Mouse (Mus musculus): ENCODE measurements around the gene Ccdc115. TPM values are rescaled to one million over a fixed set of nuclear protein-coding genes. Genes with fewer than 3 reads are reported as not detected.

Ccdc115 gene
- total RNA-seq (2021), result 15.4 and 17.6 TPM in 2 replicates
- long read RNA-seq, transcript Ccdc115-201 (5 exons, 1,705 nt), result major isoform, 35 of 35 reads
- long read RNA-seq, partial matches to known transcripts, result 0 of 35 reads
- long read RNA-seq, other reads (novel, unspliced or antisense), result 0 of 35 reads

GRCm38 (mm10) chr1:34439215-34439960 is at the start of gene Ccdc115, which contains the start of gene Imp4:
Gene Ccdc115 (minus strand): TSS chr1:34439672.
Gene Imp4 (plus strand): TSS chr1:34439851.
- DNase-seq, result peak; percentile 91

DNA sequence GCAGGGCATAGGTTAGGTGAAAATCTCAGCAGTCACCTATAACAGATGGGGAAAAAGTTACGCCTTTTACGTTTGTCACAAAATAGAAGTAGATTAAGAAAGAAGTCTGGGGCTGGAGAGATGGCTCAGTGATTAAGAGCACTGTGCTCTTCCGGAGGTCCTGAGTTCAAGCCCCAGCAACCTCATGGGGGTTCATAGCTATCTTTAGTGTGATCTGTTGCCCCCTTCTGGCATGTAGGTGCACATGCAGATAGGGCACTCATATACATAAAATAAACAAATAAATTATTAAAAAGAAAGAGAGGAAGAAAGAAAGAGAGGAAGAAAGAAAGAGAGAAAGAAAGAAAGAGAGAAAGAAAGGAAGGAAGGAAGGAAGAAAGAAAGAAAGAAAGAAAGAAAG is 47.9 kb upstream of the Ccdc115 start:
- no peak for DNase-seq

- DNase-seq, result peak; percentile 13
Observed at GRCm38 (mm10) chr1:34485461-34486188, 46.2 kb upstream of the Ccdc115 start.

DNA sequence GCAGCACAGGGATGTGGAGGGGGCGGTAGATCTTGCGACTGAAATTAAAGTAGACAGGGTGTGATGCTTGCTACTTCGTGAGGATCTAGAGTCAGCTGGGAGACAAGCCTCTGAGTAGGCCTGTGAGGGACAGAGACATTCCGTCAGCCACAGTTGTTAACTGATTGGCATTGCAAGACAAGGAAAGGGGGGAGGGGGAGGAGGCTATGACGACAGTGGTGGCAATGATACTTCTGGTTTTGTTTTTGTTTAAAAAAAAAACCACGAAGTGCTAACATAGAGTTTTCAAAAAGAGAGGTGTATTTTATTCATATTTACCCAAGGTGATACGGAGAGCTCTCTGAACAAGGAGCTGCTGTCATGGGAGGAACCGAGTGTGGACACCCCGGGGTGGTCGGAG is 45.0 kb upstream of the Ccdc115 start:
- no peak for DNase-seq

DNA sequence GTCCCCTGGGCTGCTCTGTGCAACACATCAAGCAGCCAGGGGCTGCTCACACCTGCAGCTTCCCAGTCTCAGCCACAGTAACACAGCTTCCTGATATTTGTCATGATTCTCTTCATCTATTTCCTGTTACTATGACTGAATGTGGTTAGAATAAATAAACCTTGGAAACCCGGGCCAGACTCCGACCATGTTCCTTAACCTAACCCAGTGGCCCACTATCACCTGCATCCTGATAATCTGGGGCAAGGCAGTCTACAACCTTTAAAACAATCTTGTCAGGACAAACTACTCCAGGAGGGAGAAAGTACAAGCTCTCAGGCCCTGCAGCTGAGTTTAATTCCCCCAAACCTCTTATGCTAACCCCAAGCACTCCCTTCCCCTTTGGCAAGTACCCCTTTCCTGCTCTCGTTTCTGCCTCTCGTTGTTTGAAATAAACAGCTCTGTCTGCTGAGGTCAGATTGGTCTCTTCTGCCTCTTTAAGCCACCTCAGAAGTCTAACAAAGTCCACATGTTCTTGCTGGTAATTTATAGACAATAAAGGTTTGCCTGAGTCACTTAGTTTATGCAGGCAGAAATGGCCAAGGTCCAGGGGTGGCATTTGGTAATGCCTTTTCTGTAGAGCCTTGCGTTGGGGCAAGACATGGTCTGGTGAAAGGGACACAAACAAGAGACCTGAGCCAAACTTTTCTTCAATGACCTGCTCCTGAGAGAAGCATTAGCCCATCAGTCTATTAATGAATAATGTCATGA is 42.6 kb upstream of the Ccdc115 start:
- DNase-seq, result no peak

- DNase-seq, result no peak
Observed at GRCm38 (mm10) chr1:34480801-34481200, 41.3 kb upstream of the Ccdc115 start.

- no peak for DNase-seq
Observed at GRCm38 (mm10) chr1:34478891-34479655, 39.6 kb upstream of the Ccdc115 start.

DNA sequence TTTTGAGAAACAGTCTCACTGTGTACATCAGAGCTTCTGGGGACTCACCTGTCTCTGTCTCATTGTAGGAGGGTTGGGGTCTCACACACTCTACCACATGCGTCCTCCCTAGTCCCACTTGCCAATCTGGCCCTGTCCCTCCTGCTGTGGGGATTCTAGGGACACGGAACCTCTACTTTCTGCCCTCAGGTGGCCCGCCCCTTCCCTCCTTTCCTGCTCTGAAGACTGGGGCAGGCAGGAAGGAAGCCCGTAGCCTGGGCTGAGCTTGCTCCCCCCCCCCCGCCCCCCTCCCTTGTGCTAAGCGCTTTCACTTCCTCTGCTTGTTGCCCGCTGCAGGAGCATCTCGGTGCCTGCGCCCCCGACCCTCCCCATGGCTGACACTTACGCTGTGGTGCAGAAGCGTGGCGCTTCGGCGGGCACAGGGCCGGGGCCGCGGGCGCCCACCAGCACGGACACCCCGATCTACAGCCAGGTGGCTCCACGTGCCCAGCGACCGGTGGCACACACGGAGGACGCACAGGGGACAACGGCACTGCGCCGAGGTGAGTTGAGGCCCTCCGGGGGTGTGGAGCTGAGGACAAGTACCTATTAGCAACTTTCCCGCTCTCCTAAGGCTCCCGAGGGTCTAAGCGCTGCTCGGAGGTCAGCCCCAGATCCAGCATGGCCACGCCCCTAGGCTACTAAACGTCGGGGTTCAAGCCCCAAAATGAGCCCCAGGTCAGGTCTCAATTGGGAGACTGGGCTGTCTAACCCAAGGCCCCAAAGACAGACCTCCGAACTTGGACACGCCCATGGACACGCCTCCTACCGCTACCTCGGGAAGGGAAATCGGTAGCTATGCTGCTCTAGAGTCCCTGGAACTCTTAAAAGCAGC is 33.2 kb upstream of the Ccdc115 start:
- peak; percentile 35 for DNase-seq

DNA sequence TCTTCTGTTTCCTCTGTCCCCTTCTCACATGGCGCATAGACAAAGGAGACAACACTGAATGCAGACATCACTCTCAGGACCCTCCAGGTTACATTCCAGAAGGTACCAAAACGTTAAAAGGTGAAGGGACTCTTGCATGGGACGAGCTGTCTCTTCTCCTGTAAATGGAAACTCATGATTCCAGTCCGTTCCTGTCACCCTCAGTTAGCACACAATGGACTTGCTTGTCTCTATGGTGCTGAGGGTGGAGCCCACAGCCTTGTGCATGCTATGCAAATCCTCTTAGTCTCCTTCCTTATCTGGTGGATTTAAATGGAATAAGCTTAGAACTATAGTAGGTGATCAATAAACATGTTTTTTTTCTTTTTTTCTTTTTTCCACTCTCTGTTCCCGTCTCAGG is 30.3 kb upstream of the Ccdc115 start:
- no peak for DNase-seq

- DNase-seq, result no peak
Observed at GRCm38 (mm10) chr1:34468500-34468899, 29.0 kb upstream of the Ccdc115 start.

DNA sequence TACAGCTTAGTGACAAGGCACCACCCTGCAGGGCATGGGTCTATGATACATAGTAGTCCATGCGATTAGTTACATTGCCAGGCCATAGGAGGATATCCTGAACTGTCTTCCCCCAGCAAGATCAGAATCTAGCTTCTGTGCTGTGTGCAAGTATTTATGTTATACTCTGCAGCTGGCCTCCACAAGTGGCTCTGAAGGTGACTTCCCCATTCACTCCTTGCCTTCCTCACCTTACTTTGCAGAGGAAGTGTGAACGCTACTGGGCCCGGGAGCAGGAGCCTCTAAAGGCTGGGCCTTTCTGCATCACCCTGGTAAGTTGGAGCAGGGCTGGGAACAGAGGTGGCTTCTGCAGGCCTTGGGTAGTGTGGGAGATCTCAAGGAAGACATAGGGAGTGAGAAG is 28.6 kb upstream of the Ccdc115 start:
- no peak for DNase-seq

- no peak for DNase-seq
Observed at GRCm38 (mm10) chr1:34465445-34465844, 26.0 kb upstream of the Ccdc115 start.

DNA sequence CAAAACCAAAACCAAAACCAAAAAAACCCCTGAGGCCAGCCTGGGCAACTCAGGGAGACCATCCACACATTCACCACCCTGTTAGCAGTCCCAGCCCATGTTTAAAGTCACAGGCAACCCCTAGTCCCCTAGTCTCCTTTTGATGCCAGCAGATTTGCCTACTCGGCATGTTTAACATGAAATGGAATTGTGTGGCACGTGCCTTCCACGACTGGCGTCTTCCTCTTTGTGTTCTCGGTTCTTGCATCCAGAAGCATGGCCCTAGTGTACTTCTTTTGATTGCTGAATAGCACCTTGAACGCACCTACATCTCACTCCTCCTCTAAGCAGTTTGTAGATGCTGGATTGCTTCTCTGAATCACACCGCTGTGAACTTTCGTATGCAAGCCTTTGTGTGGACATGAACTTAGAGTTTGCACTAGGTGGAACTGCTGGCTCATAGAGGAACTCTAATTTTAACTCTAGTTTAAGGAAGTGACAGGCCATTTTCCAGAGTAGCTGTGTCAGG is 24.9 kb upstream of the Ccdc115 start:
- no peak for DNase-seq

GRCm38 (mm10) chr1:34462766-34463165 is 23.3 kb upstream of the Ccdc115 start:
- peak; percentile 63 for DNase-seq

DNA sequence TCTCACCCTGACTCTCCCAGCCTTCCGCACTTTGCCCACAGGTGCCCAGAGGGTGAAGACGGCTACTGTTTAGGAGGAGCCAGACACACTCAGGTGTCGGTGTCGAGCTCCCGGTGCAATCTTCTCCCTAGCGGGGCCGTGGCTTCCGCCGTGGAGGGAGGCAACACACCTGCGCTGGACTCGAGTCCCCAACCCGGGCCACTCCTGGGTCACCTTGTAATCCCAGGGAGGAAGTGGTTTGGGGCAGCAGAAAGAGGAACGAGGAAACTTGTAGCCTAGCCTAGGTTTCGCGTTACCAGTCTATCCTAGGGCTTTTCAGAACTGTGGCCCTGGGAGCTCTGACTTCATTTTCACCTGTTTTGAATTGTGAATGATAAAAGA is 20.6 kb upstream of the Ccdc115 start:
- no peak for DNase-seq

DNA sequence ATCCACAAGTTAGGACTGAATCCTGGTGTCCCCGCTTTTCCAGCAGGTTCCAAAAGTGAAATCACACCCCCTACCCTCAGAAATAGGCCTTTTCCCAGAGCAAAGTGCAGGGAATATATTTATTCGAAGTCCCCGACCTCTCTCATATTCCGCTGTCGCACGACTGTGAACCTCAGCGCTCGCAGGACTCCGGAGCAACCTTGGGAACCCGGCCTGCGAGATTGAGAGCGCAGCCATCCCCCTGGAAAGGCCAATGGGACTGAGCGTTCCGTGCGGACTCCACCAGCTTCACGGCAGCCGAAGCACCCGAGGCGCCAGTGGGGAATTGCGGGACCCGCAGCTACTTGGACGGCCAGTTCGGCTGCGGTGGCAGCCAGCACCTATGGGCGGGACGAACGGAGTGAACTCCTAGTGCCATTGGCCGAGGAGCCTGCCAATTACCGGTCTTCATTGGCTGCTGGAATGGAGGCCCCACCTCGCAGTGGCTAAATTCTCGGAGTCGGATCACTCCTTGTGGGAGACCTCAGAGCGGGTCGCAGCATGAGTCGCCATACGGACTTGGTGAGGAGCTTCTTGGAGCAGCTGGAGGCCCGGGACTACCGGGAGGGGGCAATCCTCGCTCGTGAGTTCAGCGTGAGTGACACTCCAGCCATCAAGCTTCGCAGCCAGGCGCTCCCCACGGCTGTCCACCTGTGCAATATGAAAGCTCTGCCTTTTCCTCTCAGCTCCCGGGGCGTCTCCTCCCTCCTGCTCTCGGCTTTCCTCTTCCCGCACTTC is 20.0 kb upstream of the Ccdc115 start, which contains the start of gene Ptpn18:
TSS of gene Ptpn18 (plus strand) at position 479 of the 777 bp plus-strand sequence.
- peak; percentile 92 for DNase-seq

DNA sequence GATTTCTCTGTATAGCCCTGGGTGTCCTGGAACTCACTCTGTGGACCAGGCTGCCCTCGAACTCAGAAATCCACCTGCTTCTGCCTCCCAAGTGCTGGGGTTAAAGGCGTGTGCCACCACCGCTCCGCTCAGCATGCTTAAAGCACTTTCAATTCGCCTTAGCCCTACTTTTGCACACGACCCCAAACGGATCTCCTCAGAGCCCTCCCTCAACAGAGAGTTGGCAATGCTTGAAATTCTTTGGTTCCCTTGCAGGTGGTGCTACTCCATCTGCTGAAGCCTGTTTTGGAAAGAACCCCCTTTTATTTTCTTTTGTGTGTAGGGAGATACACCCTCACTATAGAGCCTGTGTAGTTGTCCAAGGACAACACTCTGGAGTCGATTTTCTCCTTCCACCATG is 19.0 kb upstream of the Ccdc115 start:
- DNase-seq, result no peak

DNA sequence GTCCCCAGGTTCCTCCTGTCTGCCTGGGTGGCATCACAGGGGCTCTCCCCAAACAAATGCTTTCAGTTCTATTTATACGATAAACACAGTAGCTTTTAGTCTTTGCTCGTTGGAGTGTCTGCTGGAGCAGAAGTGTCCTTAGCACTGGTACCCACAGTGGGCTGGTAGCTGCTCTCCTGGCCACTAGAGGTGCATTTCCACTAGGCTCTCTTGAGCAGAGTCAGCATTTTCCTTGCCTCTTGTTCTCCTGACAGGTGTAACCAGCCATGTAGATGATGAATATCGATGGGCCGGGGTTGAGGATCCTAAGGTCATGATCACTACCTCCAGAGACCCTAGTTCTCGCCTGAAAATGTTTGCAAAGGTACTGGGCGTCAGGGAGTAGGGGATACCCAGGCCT is 3.7 kb upstream of the Ccdc115 start:
- DNase-seq, result no peak

- DNase-seq, result no peak
Observed at GRCm38 (mm10) chr1:34439961-34440630, 624 bp upstream of the Ccdc115 start.

Measured in adrenal gland, postnatal 25 days (tissue).